Mouse (Mus musculus): ENCODE measurements around the gene Xylt1. TPM values are rescaled to one million over a fixed set of nuclear protein-coding genes. Genes with fewer than 3 reads are reported as not detected.

The Xylt1 gene
- total and polyA plus RNA-seq, 3 experiments = 9.0 to 13.3 TPM; not detected in 1

DNA sequence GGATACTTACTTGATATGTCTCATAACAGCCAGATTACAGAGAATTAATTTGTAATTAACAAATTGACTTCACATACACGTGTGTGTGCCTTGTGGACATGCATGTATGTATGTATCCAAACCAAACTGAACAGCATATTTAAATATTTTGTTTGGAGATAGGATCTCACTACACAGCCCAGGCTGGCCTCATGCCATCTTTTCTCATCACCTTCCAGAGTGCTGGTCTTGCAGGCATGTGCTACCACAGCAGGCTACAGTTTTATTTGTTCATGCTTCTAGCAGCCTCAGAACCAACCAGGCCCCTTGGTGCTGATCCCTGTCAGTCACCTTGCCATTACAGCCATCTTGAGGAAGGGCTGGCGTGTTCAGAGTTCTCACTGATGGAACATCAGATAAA is 233.6 kb downstream of the Xylt1 start:
- H3K27me3 ChIP-seq (ENCODE audit: control insufficient read depth in 1 of 2, insufficient read depth in 2 of 2, low read length in 2 of 2) = no peaks in the 10 kb centered on the region
- H3K79me2 ChIP-seq (ENCODE audit: control insufficient read depth, insufficient read depth, low read length, poor library complexity) = no peaks in the 10 kb centered on the region
- H3K9ac ChIP-seq (ENCODE audit: control insufficient read depth, low read depth, low read length, poor library complexity, severe bottlenecking) = no peak overlapping the region
- H3K9me3 ChIP-seq (replicated peaks; ENCODE audit: insufficient read depth, low read length) = no peaks in the 10 kb centered on the region
- no peak overlapping the region for H3K4me3 ChIP-seq (ENCODE audit: control insufficient read depth in 1 of 2, insufficient read depth in 1 of 2, low read depth in 2 of 2, low read length in 2 of 2)
- H3K27ac ChIP-seq (ENCODE audit: control insufficient read depth, low read depth, low read length) = no peak overlapping the region
- no peak for DNase-seq (ENCODE audit: low read depth, low spot score)
- peaks cover 2% of the 10 kb centered on the region in 2 experiments; a peak in 2 of 4 replicates for H3K36me3 ChIP-seq (ENCODE audit: control insufficient read depth in 1 of 2, insufficient read depth in 2 of 2, low read length in 2 of 2)
- TF ChIP-seq ETS1 (IDR thresholded peaks at IDR 0.05; ENCODE audit: low read depth, low read length) = no peak
- TF ChIP-seq ZKSCAN1 (IDR thresholded peaks at IDR 0.05; ENCODE audit: low read depth, low read length) = no peak
- no peak for TF ChIP-seq HCFC1 (IDR thresholded peaks at IDR 0.05; ENCODE audit: low read depth, low read length)
- no peak for TF ChIP-seq MAZ (IDR thresholded peaks at IDR 0.05; ENCODE audit: low read depth, low read length)
- no peak for TF ChIP-seq TBP (IDR thresholded peaks at IDR 0.05; ENCODE audit: low read depth, low read length)
- TF ChIP-seq GABPA (IDR thresholded peaks at IDR 0.05; ENCODE audit: low read depth, low read length) = no peak
- no peak for TF ChIP-seq UBTF (IDR thresholded peaks at IDR 0.05; ENCODE audit: borderline replicate concordance, insufficient read depth, low read depth, low read length)
- no peak for TF ChIP-seq CHD1 (IDR thresholded peaks at IDR 0.05; ENCODE audit: low read depth, low read length)
- H3K4me1 ChIP-seq (ENCODE audit: control insufficient read depth in 1 of 2, insufficient read depth in 2 of 2, low read length in 2 of 2) = no peaks in the 10 kb centered on the region; a peak in 1 of 4 replicates

DNA sequence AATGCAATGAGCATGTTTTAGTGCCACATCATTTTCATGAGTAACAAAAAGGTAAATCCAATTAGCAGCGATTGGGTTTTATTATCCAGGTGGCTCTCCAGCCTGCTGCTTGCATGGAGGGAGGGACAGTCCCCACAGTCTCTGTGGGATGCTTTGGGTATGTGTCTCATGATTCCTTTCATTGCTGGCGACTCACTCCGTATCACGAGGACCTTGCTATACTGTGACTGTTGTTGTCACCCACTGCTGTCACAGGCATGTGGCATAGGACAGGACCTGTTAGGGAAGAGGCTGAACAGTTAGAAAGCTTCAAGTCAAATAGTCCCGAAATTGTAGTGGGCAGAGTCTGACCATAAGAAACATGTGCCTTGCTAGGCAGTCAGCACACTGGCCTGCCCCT is 234.1 kb downstream of the Xylt1 start:
- H3K27ac ChIP-seq (ENCODE audit: control insufficient read depth, low read depth, low read length) = no peak overlapping the region
- no peaks in the 10 kb centered on the region for H3K9me3 ChIP-seq (replicated peaks; ENCODE audit: insufficient read depth, low read length)
- TF ChIP-seq POLR2AphosphoS2 (IDR thresholded peaks at IDR 0.05; ENCODE audit: low read length) (no peak), BHLHE40 (IDR thresholded peaks at IDR 0.05; ENCODE audit: borderline replicate concordance, low read depth, low read length) (no peak), CHD1 (IDR thresholded peaks at IDR 0.05; ENCODE audit: low read depth, low read length) (no peak), HCFC1 (IDR thresholded peaks at IDR 0.05; ENCODE audit: low read depth, low read length) (no peak), JUND (IDR thresholded peaks at IDR 0.05; ENCODE audit: low read depth, low read length) (no peak), UBTF (IDR thresholded peaks at IDR 0.05; ENCODE audit: borderline replicate concordance, insufficient read depth, low read depth, low read length) (no peak), TBP (IDR thresholded peaks at IDR 0.05; ENCODE audit: low read depth, low read length) (no peak), POLR2AphosphoS5 (IDR thresholded peaks at IDR 0.05; ENCODE audit: borderline replicate concordance, low read depth, low read length) (no peak), RAD21 (IDR thresholded peaks at IDR 0.05; ENCODE audit: low read depth, low read length) (no peak), SIN3A (IDR thresholded peaks at IDR 0.05; ENCODE audit: low read length) (no peak), ZC3H11A (IDR thresholded peaks at IDR 0.05; ENCODE audit: low read depth, low read length) (no peak), TCF12 (IDR thresholded peaks at IDR 0.05; ENCODE audit: low read depth, low read length) (no peak), USF1 (IDR thresholded peaks at IDR 0.05; ENCODE audit: low read depth, low read length) (no peak), KAT2A (conservative IDR thresholded peaks at IDR 0.05; ENCODE audit: low read depth, low read length) (no peak)
- DNase-seq (ENCODE audit: low read depth, low spot score) = no peak
- peaks cover 2% of the 10 kb centered on the region in 2 experiments; a peak in 2 of 4 replicates for H3K36me3 ChIP-seq (ENCODE audit: control insufficient read depth in 1 of 2, insufficient read depth in 2 of 2, low read length in 2 of 2)
- no peak overlapping the region for H3K9ac ChIP-seq (ENCODE audit: control insufficient read depth, low read depth, low read length, poor library complexity, severe bottlenecking)
- no peaks in the 10 kb centered on the region for H3K27me3 ChIP-seq (ENCODE audit: control insufficient read depth in 1 of 2, insufficient read depth in 2 of 2, low read length in 2 of 2)
- H3K4me1 ChIP-seq (ENCODE audit: control insufficient read depth in 1 of 2, insufficient read depth in 2 of 2, low read length in 2 of 2) = no peaks in the 10 kb centered on the region; a peak in 1 of 4 replicates
- no peak overlapping the region for H3K4me3 ChIP-seq (ENCODE audit: control insufficient read depth in 1 of 2, insufficient read depth in 1 of 2, low read depth in 2 of 2, low read length in 2 of 2)
- no peaks in the 10 kb centered on the region for H3K79me2 ChIP-seq (ENCODE audit: control insufficient read depth, insufficient read depth, low read length, poor library complexity)

All from MEL (cell line).